Mouse (Mus musculus) megakaryocyte, embryonic 14.5 days (primary cell): ENCODE measurements around the gene Rps8.

Experiments used
- FLI1 ChIP-seq: IDR thresholded peaks from 2 replicates; pipeline ENCODE4 v1.6.1; 2012; ENCODE audit warnings: low read length, inconsistent platforms, mixed read lengths
- GATA1 ChIP-seq: IDR thresholded peaks from 3 replicates; pipeline ENCODE4 v1.6.1; 2012; ENCODE audit warnings: mixed read lengths, low read length, inconsistent platforms, borderline replicate concordance

- TF ChIP-seq GATA1 (no peak), FLI1 (no peak)
Measured at GRCm38 (mm10) chr4:117124218-117124517, 31.9 kb downstream of the Rps8 start.
